Mouse (Mus musculus): ENCODE measurements at regions not wholly inside any gene's neighbourhood (a gene's known extent, or its start where the extent isn't known, plus 50 kb on each side); places are given as distances from the start of the nearest gene placed in this dataset.

- no peak for DNase-seq
These were observed 232.0 kb downstream of the Wdr72 start for GRCm38 (mm10) chr9:74342176-74342575.

DNA sequence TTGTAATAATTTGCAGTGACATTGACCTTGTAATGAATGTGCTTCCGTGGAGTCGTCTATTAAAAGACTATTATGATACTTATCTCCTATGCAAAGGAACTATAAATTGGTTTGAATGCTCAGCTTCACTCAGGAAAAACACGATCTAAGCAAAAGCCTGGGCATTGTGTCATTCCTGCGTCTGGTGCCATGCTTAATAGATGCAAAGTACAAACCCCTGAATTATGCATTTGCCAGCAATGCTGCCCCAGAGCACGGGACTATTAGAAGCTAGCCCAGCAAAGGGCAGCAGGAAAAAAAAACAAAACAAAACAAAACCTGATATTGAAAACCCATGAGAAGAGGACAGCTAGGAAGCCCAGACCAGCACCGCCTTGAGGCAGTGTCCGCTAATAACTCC is 234.9 kb downstream of the Wdr72 start:
- no peak for DNase-seq

DNA sequence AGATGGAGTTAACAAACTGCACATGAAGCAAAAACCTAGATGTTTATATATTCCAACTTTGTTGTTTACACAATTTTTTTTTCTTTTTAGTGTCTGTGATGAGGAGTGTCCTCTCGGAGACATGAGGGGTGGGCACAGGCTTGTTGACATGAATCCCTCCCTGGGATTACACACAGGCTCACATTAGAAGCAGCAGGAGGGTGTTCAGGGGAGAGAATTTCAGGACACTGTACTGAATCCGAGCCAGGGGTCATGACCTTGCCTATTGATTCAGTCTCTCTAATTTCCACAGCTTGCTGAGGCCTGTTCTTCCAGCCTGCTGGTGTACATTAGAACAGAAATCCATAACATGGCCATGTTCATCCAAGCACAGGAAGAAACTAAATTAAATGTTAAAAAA is 238.6 kb downstream of the Wdr72 start:
- no peak for DNase-seq

GRCm38 (mm10) chr9:74365930-74366438 is 255.8 kb downstream of the Wdr72 start:
- DNase-seq, result no peak

- DNase-seq, result no peak
These were observed 266.0 kb downstream of the Wdr72 start for GRCm38 (mm10) chr9:74376191-74376590.

DNA sequence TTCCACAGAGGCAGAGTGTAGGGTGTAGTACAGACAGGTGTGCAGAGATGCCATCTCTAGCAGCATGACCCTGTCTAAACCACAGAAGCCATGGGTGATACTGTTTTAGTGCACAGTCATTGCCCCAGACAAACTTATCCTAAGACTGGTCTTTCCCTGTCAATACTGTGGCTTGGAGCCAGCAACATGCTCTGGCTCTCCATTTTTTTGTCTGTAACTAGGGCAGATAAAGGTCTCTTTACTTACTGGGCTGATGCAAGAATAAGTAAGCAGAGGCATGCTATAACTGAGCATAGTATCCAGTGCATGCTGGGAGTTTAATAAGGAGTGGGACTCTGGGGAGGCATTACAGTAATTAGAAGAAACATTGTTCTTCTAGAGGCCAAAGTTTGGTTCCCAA is 267.0 kb downstream of the Wdr72 start:
- no peak for DNase-seq

GRCm38 (mm10) chr9:74384206-74384896 is 274.2 kb downstream of the Wdr72 start:
- DNase-seq, result no peak

- DNase-seq, result no peak
These were observed 315.4 kb downstream of the Wdr72 start for GRCm38 (mm10) chr9:74425594-74425993.

GRCm38 (mm10) chr9:74449981-74450380 is 339.8 kb downstream of the Wdr72 start:
- DNase-seq, result no peak

GRCm38 (mm10) chr9:74461084-74461483 is 350.9 kb downstream of the Wdr72 start:
- DNase-seq, result no peak

DNA sequence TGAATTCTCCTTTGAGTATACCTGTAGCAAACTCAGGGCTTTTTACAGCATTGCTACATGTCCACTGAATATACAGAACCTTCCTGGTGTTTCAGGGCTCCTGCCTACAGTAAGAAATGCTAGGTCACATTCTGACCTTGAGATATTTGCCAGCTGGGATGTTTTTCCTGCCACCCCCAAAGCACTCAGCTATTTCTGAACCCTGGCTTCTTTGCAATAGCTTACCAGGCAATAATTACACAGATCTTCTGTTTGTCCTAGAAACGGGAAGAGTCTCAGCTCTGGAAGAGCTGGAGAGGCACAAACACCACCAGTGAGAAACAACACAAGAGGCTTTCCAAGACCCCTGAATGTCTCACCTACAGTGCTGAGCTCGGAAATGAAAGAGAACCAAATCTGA is 366.7 kb downstream of the Wdr72 start:
- DNase-seq, result peak; percentile 15 to 25

GRCm38 (mm10) chr9:74479273-74479672 is 369.1 kb downstream of the Wdr72 start:
- no peak for DNase-seq

GRCm38 (mm10) chr9:74513887-74514286 is 347.8 kb upstream of the Onecut1 start:
- DNase-seq, result no peak

- no peak for DNase-seq
These were observed 333.2 kb upstream of the Onecut1 start for GRCm38 (mm10) chr9:74528550-74528949.

DNA sequence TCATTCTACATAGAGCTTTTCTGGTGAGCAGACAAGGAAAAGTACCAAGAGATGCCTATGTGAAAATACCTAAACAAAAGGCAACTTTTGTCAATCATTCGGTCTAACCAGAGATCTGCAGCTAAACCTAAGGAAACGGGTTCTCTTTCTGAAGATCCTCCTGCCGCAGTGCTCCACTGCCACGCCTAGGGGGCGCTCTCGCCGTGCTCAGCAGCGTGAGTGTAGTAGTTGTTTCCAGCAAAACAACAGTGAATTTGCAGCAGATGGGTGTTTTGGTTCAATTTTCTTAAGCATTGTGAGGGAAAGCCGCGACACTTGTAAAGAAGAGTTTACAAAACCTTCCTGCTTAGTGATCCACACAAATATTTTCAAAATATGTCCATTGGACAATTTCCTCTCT is 331.4 kb upstream of the Onecut1 start:
- DNase-seq, result peak; percentile 5 to 42

DNA sequence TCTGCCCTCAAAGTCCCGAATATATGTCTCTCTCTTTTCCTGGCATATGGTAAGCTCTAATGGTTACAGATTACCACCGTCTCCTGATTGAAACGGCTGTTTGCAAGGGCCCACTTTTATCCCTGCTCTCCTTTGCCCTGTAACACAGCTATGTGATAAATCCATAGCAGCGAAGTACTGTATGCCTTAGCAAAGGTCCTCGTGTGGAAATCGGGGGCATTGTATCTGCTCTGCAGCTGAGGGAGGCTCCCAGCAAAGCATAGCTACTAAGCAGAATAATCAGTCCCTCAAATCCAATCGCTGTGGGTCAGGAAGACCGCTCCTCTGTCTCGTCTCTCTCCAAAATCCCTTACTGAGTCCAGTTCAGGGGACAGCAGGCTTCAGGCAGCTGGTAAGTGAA is 331.0 kb upstream of the Onecut1 start:
- no peak for DNase-seq

GRCm38 (mm10) chr9:74531986-74532385 is 329.7 kb upstream of the Onecut1 start:
- no peak for DNase-seq

GRCm38 (mm10) chr9:74534976-74535375 is 326.7 kb upstream of the Onecut1 start:
- DNase-seq, result no peak

- no peak for DNase-seq
These were observed 305.6 kb upstream of the Onecut1 start for GRCm38 (mm10) chr9:74556116-74556515.

- no peak for DNase-seq
These were observed 269.0 kb upstream of the Onecut1 start for GRCm38 (mm10) chr9:74592757-74593156.

- no peak for DNase-seq
These were observed 267.8 kb upstream of the Onecut1 start for GRCm38 (mm10) chr9:74593970-74594369.

GRCm38 (mm10) chr9:74604415-74604814 is 257.3 kb upstream of the Onecut1 start:
- no peak for DNase-seq

GRCm38 (mm10) chr9:74621957-74622356 is 239.8 kb upstream of the Onecut1 start:
- no peak for DNase-seq

- no peak for DNase-seq
These were observed 216.3 kb upstream of the Onecut1 start for GRCm38 (mm10) chr9:74645394-74645793.

GRCm38 (mm10) chr9:74650036-74650435 is 211.7 kb upstream of the Onecut1 start:
- no peak for DNase-seq
